Mouse (Mus musculus) CH12.LX (cell line): ENCODE results near the gene Rag2. TPM values are rescaled to one million over a fixed set of nuclear protein-coding genes. Genes with fewer than 3 reads are reported as not detected.

Experiments
- DNase-seq: peaks from one replicate; pipeline ENCODE4 v3.0.0-alpha.2; 2013; ENCODE audit errors: extremely low read depth
- H3K27ac ChIP-seq: 2 replicates; pipeline ENCODE4 v1.5.1; 2012; ENCODE audit warnings: low read depth, mild to moderate bottlenecking, control low read depth, moderate library complexity; ENCODE audit not compliant: insufficient read depth
- H3K27me3 ChIP-seq: replicated peaks from 2 replicates; pipeline ENCODE3; 2012; ENCODE audit warnings: inconsistent platforms
- H3K36me3 ChIP-seq, 2 experiments: replicated peaks in 1 of 2; 2 replicates each; pipeline versions ENCODE3 to v1.6.1; 2012; ENCODE audit warnings: inconsistent platforms in 1 of 2, low read length in 1 of 2, mild to moderate bottlenecking in 1 of 2, mixed read lengths in 1 of 2, moderate library complexity in 1 of 2; ENCODE audit not compliant: control insufficient read depth in 1 of 2, insufficient read depth in 1 of 2
- H3K4me1 ChIP-seq, 2 experiments: 2 replicates each; pipeline ENCODE4 v1.6.1; 2012; ENCODE audit warnings: inconsistent platforms in 1 of 2, moderate library complexity in 1 of 2; ENCODE audit not compliant: insufficient read depth in 2 of 2, control insufficient read depth in 1 of 2
- H3K4me2 ChIP-seq: 2 replicates; pipeline ENCODE4 v1.6.1; 2012; ENCODE audit warnings: low read depth, mild to moderate bottlenecking, control low read depth; ENCODE audit not compliant: poor library complexity, insufficient read depth, severe bottlenecking
- H3K4me3 ChIP-seq, 3 experiments: fragments of 150-350 bp in 1 of 3; sonication (generic) in 1 of 3; replicated peaks in 1 of 3; 2 replicates each; pipeline versions ENCODE3 to v1.5.1; 2011 to 2012; ENCODE audit warnings: low read depth in 2 of 3, low read length in 2 of 3, mild to moderate bottlenecking in 2 of 3, moderate library complexity in 2 of 3, control low read depth in 1 of 3, improper control_type of control experiment in 1 of 3, inconsistent platforms in 1 of 3, mixed read lengths in 1 of 3; ENCODE audit not compliant: poor library complexity in 1 of 3
- H3K79me2 ChIP-seq: replicated peaks from 2 replicates; pipeline ENCODE4 v1.6.1; 2012; ENCODE audit warnings: mild to moderate bottlenecking, moderate library complexity; ENCODE audit not compliant: control insufficient read depth, poor library complexity, insufficient read depth, severe bottlenecking; ENCODE audit errors: extremely low read depth
- H3K9ac ChIP-seq: 2 replicates; pipeline ENCODE4 v1.6.1; 2012; ENCODE audit warnings: low read depth, mild to moderate bottlenecking, control low read depth, moderate library complexity; ENCODE audit not compliant: insufficient read depth
- H3K9me3 ChIP-seq: replicated peaks from 2 replicates; pipeline ENCODE3; 2012; ENCODE audit warnings: low read length, inconsistent platforms, mixed read lengths
- BHLHE40 ChIP-seq: IDR thresholded peaks from 2 replicates; pipeline ENCODE4 v1.6.1; 2011; ENCODE audit warnings: mild to moderate bottlenecking, low read depth, low read length, improper control_type of control experiment
- CHD1 ChIP-seq: IDR thresholded peaks from 2 replicates; pipeline ENCODE4 v1.6.1; 2012; ENCODE audit warnings: low read depth, low read length, improper control_type of control experiment, inconsistent platforms
- CHD2 ChIP-seq: IDR thresholded peaks from 2 replicates; pipeline ENCODE4 v1.6.1; 2011; ENCODE audit warnings: low read length, improper control_type of control experiment
- CTCF ChIP-seq, 2 experiments: IDR thresholded peaks in 1 of 2; conservative IDR thresholded peaks in 1 of 2; 2 replicates each; pipeline ENCODE4 v1.5.1; 2011 to 2012; ENCODE audit warnings: low read depth in 2 of 2, low read length in 2 of 2, improper control_type of control experiment in 1 of 2, inconsistent platforms in 1 of 2, mild to moderate bottlenecking in 1 of 2, moderate library complexity in 1 of 2
- E2F4 ChIP-seq: IDR thresholded peaks from 2 replicates; pipeline ENCODE4 v1.6.1; 2011; ENCODE audit warnings: low read depth, low read length, improper control_type of control experiment; ENCODE audit not compliant: insufficient replicate concordance
- ELF1 ChIP-seq: IDR thresholded peaks from 2 replicates; pipeline ENCODE4 v1.6.1; 2014; ENCODE audit warnings: low read depth, mild to moderate bottlenecking, inconsistent platforms, low read length, improper control_type of control experiment
- EP300 ChIP-seq: IDR thresholded peaks from 2 replicates; pipeline ENCODE4 v1.6.1; 2011; ENCODE audit warnings: low read length, improper control_type of control experiment
- ETS1 ChIP-seq: conservative IDR thresholded peaks from 2 replicates; pipeline ENCODE4 v1.6.1; 2012; ENCODE audit warnings: low read depth, mild to moderate bottlenecking, inconsistent platforms, low read length, improper control_type of control experiment, moderate library complexity
- GABPA ChIP-seq: IDR thresholded peaks from 2 replicates; pipeline ENCODE4 v1.6.1; 2012; ENCODE audit warnings: low read depth, low read length, improper control_type of control experiment, inconsistent platforms; ENCODE audit not compliant: insufficient replicate concordance
- HCFC1 ChIP-seq: IDR thresholded peaks from 2 replicates; pipeline ENCODE4 v1.6.1; 2012; ENCODE audit warnings: low read depth, mild to moderate bottlenecking, inconsistent platforms, low read length, improper control_type of control experiment
- KAT2A ChIP-seq: IDR thresholded peaks from 2 replicates; pipeline ENCODE4 v1.6.1; 2012; ENCODE audit warnings: low read length, improper control_type of control experiment, inconsistent platforms; ENCODE audit not compliant: insufficient replicate concordance
- MAFK ChIP-seq: IDR thresholded peaks from 2 replicates; pipeline ENCODE4 v1.6.1; 2011; ENCODE audit warnings: low read length, improper control_type of control experiment; ENCODE audit not compliant: insufficient replicate concordance
- MEF2A ChIP-seq: IDR thresholded peaks from 2 replicates; pipeline ENCODE4 v1.6.1; 2014; ENCODE audit warnings: low read depth, mild to moderate bottlenecking, inconsistent platforms, low read length, improper control_type of control experiment, borderline replicate concordance
- MXI1 ChIP-seq: IDR thresholded peaks from 2 replicates; pipeline ENCODE4 v1.6.1; 2011; ENCODE audit warnings: mild to moderate bottlenecking, low read depth, low read length, improper control_type of control experiment
- NELFE ChIP-seq: IDR thresholded peaks from 2 replicates; pipeline ENCODE4 v1.6.1; 2011; ENCODE audit warnings: low read depth, low read length, improper control_type of control experiment
- NRF1 ChIP-seq: IDR thresholded peaks from 2 replicates; pipeline ENCODE4 v1.6.1; 2014; ENCODE audit warnings: low read depth, mild to moderate bottlenecking, inconsistent platforms, low read length, improper control_type of control experiment, moderate library complexity
- PAX5 ChIP-seq: IDR thresholded peaks from 2 replicates; pipeline ENCODE4 v1.6.1; 2012; ENCODE audit warnings: low read length, inconsistent platforms, mixed read lengths
- SIN3A ChIP-seq: IDR thresholded peaks from 2 replicates; pipeline ENCODE4 v1.6.1; 2012; ENCODE audit warnings: low read length, improper control_type of control experiment, inconsistent platforms
- TBP ChIP-seq: conservative IDR thresholded peaks from 2 replicates; pipeline ENCODE4 v1.6.1; 2011; ENCODE audit warnings: low read depth, low read length, improper control_type of control experiment
- UBTF ChIP-seq: IDR thresholded peaks from 2 replicates; pipeline ENCODE4 v1.6.1; 2012; ENCODE audit warnings: low read depth, mild to moderate bottlenecking, inconsistent platforms, low read length, improper control_type of control experiment, moderate library complexity
- USF1 ChIP-seq: IDR thresholded peaks from 2 replicates; pipeline ENCODE4 v1.6.1; 2014; ENCODE audit warnings: low read depth, mild to moderate bottlenecking, inconsistent platforms, low read length, improper control_type of control experiment
- USF2 ChIP-seq: conservative IDR thresholded peaks from 2 replicates; pipeline ENCODE4 v1.6.1; 2011; ENCODE audit warnings: low read depth, low read length, improper control_type of control experiment
- ZMIZ1 ChIP-seq: IDR thresholded peaks from 2 replicates; pipeline ENCODE4 v1.6.1; 2012; ENCODE audit warnings: low read depth, mild to moderate bottlenecking, inconsistent platforms, low read length, improper control_type of control experiment
- dilution Hi-C: fragments of 300-500 bp; cut with MboI; formaldehyde crosslinking; loops from 2 replicates; pipeline ENCODE4 v1.14.3; 2020; ENCODE audit warnings: low sequenced_read_pairs; ENCODE audit not compliant: extremely low pct_unique_long_range_greater_than_20kb, extremely low pct_ligation_motif_present
- in situ Hi-C: fragments of 300-500 bp; cut with MboI; formaldehyde crosslinking; loops from 3 replicates; pipeline ENCODE4 v1.14.3; 2019; ENCODE audit warnings: low sequenced_read_pairs, low pct_ligation_motif_present, low pct_unique_long_range_greater_than_20kb, mixed read lengths
- polyA plus RNA-seq: library from polyadenylated mRNA; unstranded; fragments of >175 nt; gene quantifications from 2 replicates; pipeline ENCODE4 v1.2.1, GENCODE M21; 2012; ENCODE audit warnings: low read depth; ENCODE audit not compliant: insufficient read length
- total RNA-seq, 2 experiments: library from RNA; depleted of rRNA; stranded (reverse); fragments of 300-350 nt in 1 of 2; fragments of >200 nt in 1 of 2; gene quantifications; 2 replicates each; pipeline ENCODE4 v1.2.3; 2012 to 2014

Rag2 gene
- total and polyA plus RNA-seq, 3 experiments, result not detected

DNA sequence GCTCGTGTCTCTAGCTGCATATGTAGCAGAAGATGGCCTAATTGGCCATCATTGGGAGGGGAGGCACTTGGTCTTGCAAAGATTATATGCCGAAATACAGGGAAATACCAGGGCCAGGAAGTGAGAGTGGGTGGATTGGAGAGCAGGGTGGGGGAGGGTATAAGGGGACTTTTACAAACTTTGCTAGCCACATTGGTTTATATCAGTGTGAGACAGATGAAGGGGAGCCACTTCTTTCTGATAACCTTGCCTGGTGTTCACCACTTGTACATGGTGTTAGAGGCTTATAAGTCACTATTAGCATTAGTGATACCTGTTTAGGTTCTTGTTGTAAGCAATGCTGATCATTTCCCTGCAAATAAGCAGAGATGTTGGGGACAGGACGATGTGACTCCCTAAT lies 43.5 kb upstream of the Rag2 start:
- Histone ChIP-seq H3K27me3 (peaks cover 3% of the 10 kb centered on the region), H3K4me3 (no peak overlapping the region), H3K9ac (no peak overlapping the region), H3K27ac (no peak overlapping the region), H3K4me1 (peaks cover 0 to 12% of the 10 kb centered on the region in 2 experiments; a peak in 2 of 4 replicates), H3K79me2 (no peaks in the 10 kb centered on the region), H3K4me2 (no peak overlapping the region), H3K36me3 (no peaks in the 10 kb centered on the region), H3K9me3 (no peaks in the 10 kb centered on the region)
- in situ Hi-C loops, result no loop called here
- no peak for TF ChIP-seq MAFK
- TF ChIP-seq UBTF, result no peak
- TF ChIP-seq PAX5, result no peak
- no peak for TF ChIP-seq MXI1
- no peak for TF ChIP-seq ELF1
- TF ChIP-seq TBP, result no peak
- no peak for TF ChIP-seq CHD2
- TF ChIP-seq MEF2A, result no peak
- no peak for TF ChIP-seq GABPA
- TF ChIP-seq E2F4, result no peak
- no peak for TF ChIP-seq HCFC1
- TF ChIP-seq ZMIZ1, result no peak
- TF ChIP-seq NELFE, result no peak
- no peak for TF ChIP-seq SIN3A
- TF ChIP-seq USF2, result no peak
- no peak for TF ChIP-seq KAT2A
- TF ChIP-seq NRF1, result no peak
- TF ChIP-seq CHD1, result no peak
- dilution Hi-C loops, result no loop called here
- DNase-seq, result no peak

DNA sequence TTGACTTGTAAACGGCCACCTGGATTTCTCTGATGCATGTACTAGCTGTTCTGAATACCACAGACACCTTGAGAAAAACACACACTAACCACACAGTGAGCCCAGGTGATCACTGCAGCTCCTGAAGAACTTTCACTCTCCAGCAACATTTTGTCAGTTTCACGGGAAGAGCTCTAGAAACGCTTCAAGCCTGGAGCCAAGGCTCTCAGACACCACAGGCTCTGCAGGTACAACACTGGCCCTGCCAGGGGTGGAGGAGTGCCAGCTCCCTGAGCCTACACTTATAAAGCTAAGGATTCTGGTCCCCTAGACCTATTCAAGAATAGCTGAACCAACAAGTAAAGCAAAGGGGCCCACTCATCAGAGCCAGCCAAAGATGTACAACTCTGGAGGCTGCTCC lies 43.1 kb upstream of the Rag2 start:
- dilution Hi-C loops, result no loop called here
- TF ChIP-seq EP300, result no peak
- TF ChIP-seq BHLHE40, result no peak
- TF ChIP-seq USF2, result no peak
- no peak for TF ChIP-seq CTCF (conservative IDR thresholded peaks at IDR 0.05 in 1 of 2, IDR thresholded peaks at IDR 0.05 in 1 of 2; ENCODE audit: low read depth in 2 of 2, low read length in 2 of 2)
- no peak for TF ChIP-seq NRF1
- no peak for TF ChIP-seq ETS1
- TF ChIP-seq ELF1, result no peak
- no peak for TF ChIP-seq TBP
- TF ChIP-seq PAX5, result no peak
- no peak for TF ChIP-seq NELFE
- TF ChIP-seq MXI1, result no peak
- TF ChIP-seq USF1, result no peak
- TF ChIP-seq, all 38 proteins: peak for 0
- Histone ChIP-seq H3K27me3 (peaks cover 3% of the 10 kb centered on the region), H3K9ac (no peak overlapping the region), H3K4me2 (no peak overlapping the region), H3K79me2 (no peaks in the 10 kb centered on the region), H3K9me3 (no peaks in the 10 kb centered on the region), H3K36me3 (no peaks in the 10 kb centered on the region), H3K4me3 (no peak overlapping the region), H3K27ac (no peak overlapping the region), H3K4me1 (peaks cover 0 to 12% of the 10 kb centered on the region in 2 experiments; a peak in 2 of 4 replicates)
- DNase-seq, result no peak
- in situ Hi-C loops, result no loop called here
